Comparison of ENCODE assay signal across 8 mouse cellular contexts in the genomic region with DNA sequence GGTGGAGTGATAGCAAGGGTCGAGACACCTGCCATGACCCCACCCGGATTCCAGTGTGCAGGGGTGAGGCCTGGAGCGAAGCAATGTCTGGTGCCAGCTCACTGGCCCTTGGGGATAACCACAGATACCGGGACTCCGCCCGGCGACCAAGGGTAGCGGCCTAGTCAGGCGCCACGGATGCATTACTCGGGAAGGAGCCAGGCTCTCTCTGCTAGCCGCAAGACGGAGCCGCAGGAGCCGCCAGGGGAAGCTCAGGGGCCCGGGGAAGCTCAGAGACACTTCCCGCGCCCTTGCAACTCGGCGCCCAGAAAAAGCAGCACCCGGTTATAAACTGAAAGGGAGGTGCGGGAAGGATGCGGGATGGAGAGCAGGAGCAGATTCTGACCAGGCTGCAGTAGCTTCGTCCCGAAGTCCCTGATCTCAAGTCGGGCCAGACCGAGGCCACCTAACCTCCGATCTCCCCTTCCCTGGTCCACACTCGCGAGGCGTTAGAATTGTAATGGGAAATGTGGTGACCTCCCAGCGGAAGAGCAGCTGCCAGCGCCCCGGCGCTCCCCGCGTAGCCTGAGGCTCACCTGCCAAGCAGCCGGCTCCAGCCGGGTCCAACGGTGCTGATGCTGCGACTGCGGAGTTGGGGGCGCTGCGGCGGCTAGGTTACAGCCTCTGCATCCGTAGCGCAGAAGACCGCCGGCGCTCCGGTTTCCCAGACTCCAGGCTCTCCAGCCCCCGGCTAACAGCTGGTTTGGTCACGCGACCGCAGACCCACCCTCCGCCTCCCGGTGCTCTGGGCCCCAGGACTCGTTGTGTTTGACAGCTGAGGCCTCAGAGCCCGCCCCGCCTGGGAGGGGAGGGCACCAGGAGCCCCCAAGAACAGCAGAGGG. TPM values are rescaled to one million over a fixed set of nuclear protein-coding genes. Genes with fewer than 3 reads are reported as not detected.
DNase-seq lines count a peak whose midpoint lies in the region; ATAC-seq and TF ChIP-seq lines count a peak whose summit lies in the region.

A gene (minus strand): TSS at position 825 of the 881 bp plus-strand sequence.

- peaks cover 3% of the 10 kb centered on the region for H3K4me1 ChIP-seq in cerebellum, adult 2 months (ENCODE audit: control insufficient read depth, insufficient read depth, low read length)
- H3K4me1 ChIP-seq in liver, postnatal 0 days (ENCODE audit: insufficient read depth) = no peaks in the 10 kb centered on the region; the same call in 1 of the 2 replicates

- POLR2A ChIA-PET in Patski (lab: Charles Lee) = interaction anchor here (1.0 to 1.3 kb wide), 2 partner anchors 8 to 28 kb away, joined by 3 read pairs; no protein-coding TSS in a partner anchor

- DNase-seq in Patski (ENCODE audit: low read depth, low spot score) = no peak
- peak; percentile 81 to 84 for DNase-seq in cerebellum, adult 2 months
- DNase-seq in forelimb bud, embryonic 11.5 days (ENCODE audit: low read depth, low spot score) = peak; percentile 75
- peak; percentile 61 for DNase-seq in heart, postnatal 25 days (ENCODE audit: low spot score)
- DNase-seq in layer of hippocampus, adult 8-10 months (ENCODE audit: low spot score in 2 of 2) = peak; percentile 56 to 72
- DNase-seq in liver, postnatal 0 days = peak; percentile 19
- DNase-seq in ovary, adult 18-20 months (ENCODE audit: low spot score) = peak; percentile 44
- DNase-seq in urinary bladder, postnatal 14 days (ENCODE audit: low spot score) = peak; percentile 62

- in situ Hi-C loops in Patski (cut with MboI; ENCODE audit: low pct_unique_long_range_greater_than_20kb) = no loop called here

- ATAC-seq in Patski = peak; percentile 31
- no peak for ATAC-seq in liver, postnatal 0 days

- no peaks in the 10 kb centered on the region for H3K36me3 ChIP-seq in liver, postnatal 0 days (replicated peaks; ENCODE audit: insufficient read depth, low read length)

- intact Hi-C loops in heart, postnatal 25 days (cut with DNase I) = no loop called here

- peak within 1 kb of the TSS; percentile 9; the same call in 1 of the 2 replicates for H3K9ac ChIP-seq in liver, postnatal 0 days (replicated peaks)

- H3K27me3 ChIP-seq in Patski = no peaks in the 10 kb centered on the region
- no peaks in the 10 kb centered on the region for H3K27me3 ChIP-seq in cerebellum, adult 2 months (ENCODE audit: control insufficient read depth, insufficient read depth, low read length)
- H3K27me3 ChIP-seq in liver, postnatal 0 days (ENCODE audit: insufficient read depth, low read length) = peaks cover 29% of the 10 kb centered on the region

- no peaks in the 10 kb centered on the region for H3K9me3 ChIP-seq in liver, postnatal 0 days (ENCODE audit: low read length)

- peak within 1 kb of the TSS; percentile 74 for H3K4me2 ChIP-seq in liver, postnatal 0 days (ENCODE audit: low read depth, low read length)

- peak within 1 kb of the TSS; percentile 96 for H3K4me3 ChIP-seq in cerebellum, adult 2 months (replicated peaks; ENCODE audit: insufficient read depth, low read depth, low read length)
- H3K4me3 ChIP-seq in liver, postnatal 0 days (ENCODE audit: low read depth, low read length) = peak within 1 kb of the TSS; percentile 45

- TF ChIP-seq CTCF in Patski (IDR thresholded peaks at IDR 0.05) = no peak
- TF ChIP-seq CTCF in cerebellum, adult 2 months (IDR thresholded peaks at IDR 0.05; ENCODE audit: borderline replicate concordance, insufficient read depth, low read depth, low read length) = no peak
- TF ChIP-seq CTCF in liver, postnatal 0 days (IDR thresholded peaks at IDR 0.05; ENCODE audit: low read depth) = no peak

- no peak for TF ChIP-seq POLR2A in cerebellum, adult 2 months (IDR thresholded peaks at IDR 0.05; ENCODE audit: borderline replicate concordance, insufficient read depth, low read length)

- no peak for TF ChIP-seq EP300 in liver, postnatal 0 days (IDR thresholded peaks at IDR 0.05; ENCODE audit: low read depth)

- peak within 1 kb of the TSS; percentile 96 for H3K27ac ChIP-seq in cerebellum, adult 2 months (ENCODE audit: insufficient read depth, low read length)
- H3K27ac ChIP-seq in liver, postnatal 0 days (ENCODE audit: low read depth) = no peak within 1 kb of the TSS

- under 1% methylated on average over 60 of the region's 60 CpGs for WGBS in cerebellum, adult 2 months
- WGBS in liver, postnatal 0 days (ENCODE audit: insufficient replicate concordance) = 2% methylated on average over 60 of the region's 60 CpGs

- CTCF ChIA-PET in Patski (lab: Charles Lee) = interaction anchor here (0.8 kb wide), 1 partner anchor 26 kb away, joined by 3 read pairs; no protein-coding TSS in a partner anchor

RNA-seq across cellular contexts. Expression of the gene that starts here (rescaled TPM):
- polyA plus RNA-seq in Patski (2021) = 5.2 TPM
- 132 and 145 TPM in 2 replicates for polyA plus RNA-seq in cerebellum, adult 2 months (2012; rRNA removed)
- total RNA-seq in heart, postnatal 25 days (2021) = 10 to 100 TPM in 1 of 2 experiments, 1 to 10 TPM in 1; 9.2 to 12.0 TPM
- total RNA-seq in layer of hippocampus, adult 8-10 months (2022) = 100 to 1,000 TPM; 101 to 107 (median 103) TPM
- polyA plus RNA-seq in liver, postnatal 0 days (2015; fragmentation: Nextera tagmentation; extraction: Ambion mirVana) = 0.32 and 0.35 TPM in 2 replicates

Comparison
In these comparisons a context has a peak if more than half of its experiments do, and no peak if none do; other contexts are left out.
1. RNA of the gene that starts here (total RNA-seq): 101 to 107 TPM in layer of hippocampus, adult 8-10 months; 9.2 to 12.0 TPM in heart, postnatal 25 days; every median in the first group is over 4 times any median in the second.
2. RNA of the gene that starts here (polyA plus RNA-seq): 132 to 145 TPM in cerebellum, adult 2 months; 5.2 TPM in Patski (single experiment) and 0.32 to 0.35 TPM in liver, postnatal 0 days; every median in the first group is over 10 times any median in the second.
3. Peak in DNase-seq, H3K4me3 ChIP-seq, H3K9ac ChIP-seq and H3K4me2 ChIP-seq in liver, postnatal 0 days; RNA of the gene not detected or under 1 TPM.